In genomic region chr6:39241421-39241891, GRCm38 (mm10) we compare ENCODE assay signal across 11 mouse cellular contexts. TPM values are rescaled to one million over a fixed set of nuclear protein-coding genes. Genes with fewer than 3 reads are reported as not detected.
A peak's percentile ranks its signal among the peaks of the same experiment; 100 is the strongest.
DNase-seq lines count a peak whose midpoint lies in the region; ATAC-seq lines count a peak whose summit lies in the region.
"Had no signal": no experiment of that assay in that cellular context is flagged by ENCODE, and none has a peak within 500 bp of the region (broad histone marks: within the 10 kb centered on the region; RNA-seq: fewer than 3 reads in every experiment).

No protein-coding gene starts in this region.

- no peak overlapping the region for H3K4me2 ChIP-seq in kidney, embryonic 15.5 days
- no peak overlapping the region for H3K4me2 ChIP-seq in forebrain, embryonic 13.5 days
- H3K4me2 ChIP-seq: hindbrain, embryonic 13.5 days; stomach, embryonic 15.5 days had no signal

- H3K4me1 ChIP-seq in kidney, embryonic 15.5 days: peaks cover 33% of the 10 kb centered on the region
- H3K4me1 ChIP-seq in forebrain, embryonic 13.5 days: peaks cover 23% of the 10 kb centered on the region

- H3K4me3 ChIP-seq in kidney, embryonic 15.5 days (replicated peaks): no peak overlapping the region
- H3K4me3 ChIP-seq in forebrain, embryonic 13.5 days: no peak overlapping the region
- H3K4me3 ChIP-seq: hindbrain, embryonic 13.5 days; stomach, embryonic 15.5 days had no signal

- no peak overlapping the region for H3K9ac ChIP-seq in kidney, embryonic 15.5 days
- no peak overlapping the region for H3K9ac ChIP-seq in forebrain, embryonic 13.5 days
- H3K9ac ChIP-seq: hindbrain, embryonic 13.5 days; stomach, embryonic 15.5 days had no signal

- WGBS in kidney, embryonic 15.5 days: 65% methylated on average over 4 of the region's 4 CpGs
- WGBS in forebrain, embryonic 13.5 days: 78% methylated on average over 4 of the region's 4 CpGs

- H3K27me3 ChIP-seq in kidney, embryonic 15.5 days: no peaks in the 10 kb centered on the region
- no peaks in the 10 kb centered on the region for H3K27me3 ChIP-seq in forebrain, embryonic 13.5 days
- H3K27me3 ChIP-seq: hindbrain, embryonic 13.5 days; stomach, embryonic 15.5 days had no signal

- H3K36me3 ChIP-seq in kidney, embryonic 15.5 days: no peaks in the 10 kb centered on the region
- H3K36me3 ChIP-seq in forebrain, embryonic 13.5 days (ENCODE audit: poor library complexity, severe bottlenecking): no peaks in the 10 kb centered on the region
- H3K36me3 ChIP-seq: G1E; hindbrain, embryonic 13.5 days; stomach, embryonic 15.5 days had no signal

- ATAC-seq in kidney, embryonic 15.5 days (replicated peaks; ENCODE audit: low FRiP score): no peak
- ATAC-seq in forebrain, embryonic 13.5 days: no peak

- peak; percentile 36 to 73 for DNase-seq in frontal cortex, adult 2 months (ENCODE audit: extremely low spot score in 1 of 2, low spot score in 1 of 2)
- no peak for DNase-seq in frontal cortex, postnatal 14 days (ENCODE audit: low spot score in 2 of 2)
- peak; percentile 36 for DNase-seq in ovary, postnatal 36 days (ENCODE audit: low spot score)
- DNase-seq in ovary, postnatal 10 days (ENCODE audit: low spot score): no peak
- peak; percentile 36 to 41 for DNase-seq in right cerebral cortex, postnatal 36 days (ENCODE audit: low spot score in 2 of 2)
- no peak for DNase-seq in c-Kit-positive CD71-positive TER-119-positive erythroid progenitor cells, embryonic 14.5 days (ENCODE audit: low spot score)

- H3K9me3 ChIP-seq in kidney, embryonic 15.5 days (replicated peaks): no peaks in the 10 kb centered on the region
- H3K9me3 ChIP-seq in forebrain, embryonic 13.5 days (replicated peaks): no peaks in the 10 kb centered on the region
- H3K9me3 ChIP-seq: G1E; hindbrain, embryonic 13.5 days; stomach, embryonic 15.5 days had no signal

- H3K27ac ChIP-seq in kidney, embryonic 15.5 days: peak overlapping the region; percentile 11; the same call in 1 of the 2 replicates
- no peak overlapping the region for H3K27ac ChIP-seq in forebrain, embryonic 13.5 days
- H3K27ac ChIP-seq: hindbrain, embryonic 13.5 days had no signal

RNA-seq across cellular contexts. Expression of gene Kdm7a, which starts 34.9 kb away (rescaled TPM):
- polyA plus RNA-seq in frontal cortex, adult 2 months (2012; rRNA removed): 13.2 and 13.3 TPM in 2 replicates
- 6.4 and 6.7 TPM in 2 replicates for polyA plus RNA-seq in kidney, embryonic 15.5 days (2015; fragmentation: Nextera tagmentation; extraction: Ambion mirVana)
- 9.6 and 10.4 TPM in 2 replicates for polyA plus RNA-seq in forebrain, embryonic 13.5 days (2015; fragmentation: Nextera tagmentation; extraction: Ambion mirVana)

Comparison
In these comparisons a context has a peak if more than half of its experiments do, and no peak if none do; other contexts are left out.
1. DNase-seq: peak in frontal cortex, adult 2 months (2 of 2), ovary, postnatal 36 days (single experiment) and right cerebral cortex, postnatal 36 days (2 of 2); none in frontal cortex, postnatal 14 days (0 of 2), ovary, postnatal 10 days (single experiment) and c-Kit-positive CD71-positive TER-119-positive erythroid progenitor cells, embryonic 14.5 days (single experiment).